Mouse (Mus musculus) spleen, postnatal 4 days (tissue): ENCODE measurements around the gene Myh1.

Source experiments
- DNase-seq, 2 experiments: peaks; one replicate each; pipeline ENCODE4 v3.0.0; 2022; ENCODE audit warnings: low spot score in 2 of 2

Gene Myh1

DNA sequence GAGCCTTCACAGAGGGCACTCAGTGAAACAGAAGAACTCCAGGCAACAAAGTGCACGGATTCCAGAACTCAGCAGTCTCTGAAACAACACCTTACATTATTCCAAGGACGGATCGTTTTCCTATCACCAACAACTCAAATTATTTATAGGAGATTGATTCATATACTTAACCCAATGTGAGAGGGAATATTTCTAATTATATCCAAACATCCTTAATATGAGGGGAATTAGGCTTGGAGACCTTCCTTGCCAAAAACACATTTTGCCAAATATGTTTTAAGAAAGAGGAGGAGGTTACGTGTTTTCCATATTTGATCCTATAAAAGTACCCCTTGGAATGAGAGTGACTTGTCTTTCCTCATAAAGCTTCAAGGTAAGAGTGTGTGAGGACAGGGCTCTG lies at the start of gene Myh1:
Gene Myh1 (plus strand): TSS at position 301 of the 400 bp plus-strand sequence.
- DNase-seq, result no peak

- no peak for DNase-seq
Observed at GRCm38 (mm10) chr11:67150237-67150636, 49.6 kb upstream of the Myh1 start.

DNA sequence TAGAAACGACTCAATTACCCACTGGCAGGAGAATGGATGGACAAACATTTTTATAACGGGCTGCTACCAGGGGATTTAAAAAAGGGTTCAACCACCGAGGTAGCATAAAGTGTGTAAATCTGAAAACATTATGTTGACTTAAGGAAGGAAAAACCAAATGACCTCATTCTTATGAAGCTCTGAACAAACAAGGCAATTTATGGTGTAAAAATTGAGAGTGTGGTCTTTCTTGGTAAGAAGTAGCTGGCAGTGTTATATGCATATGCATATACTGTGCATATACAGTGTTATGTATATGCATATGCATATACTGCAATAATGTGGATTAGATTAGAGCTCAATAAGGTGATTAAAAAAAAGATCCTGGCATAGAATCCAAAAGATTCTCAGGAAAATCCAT lies 48.7 kb upstream of the Myh1 start:
- no peak for DNase-seq

DNA sequence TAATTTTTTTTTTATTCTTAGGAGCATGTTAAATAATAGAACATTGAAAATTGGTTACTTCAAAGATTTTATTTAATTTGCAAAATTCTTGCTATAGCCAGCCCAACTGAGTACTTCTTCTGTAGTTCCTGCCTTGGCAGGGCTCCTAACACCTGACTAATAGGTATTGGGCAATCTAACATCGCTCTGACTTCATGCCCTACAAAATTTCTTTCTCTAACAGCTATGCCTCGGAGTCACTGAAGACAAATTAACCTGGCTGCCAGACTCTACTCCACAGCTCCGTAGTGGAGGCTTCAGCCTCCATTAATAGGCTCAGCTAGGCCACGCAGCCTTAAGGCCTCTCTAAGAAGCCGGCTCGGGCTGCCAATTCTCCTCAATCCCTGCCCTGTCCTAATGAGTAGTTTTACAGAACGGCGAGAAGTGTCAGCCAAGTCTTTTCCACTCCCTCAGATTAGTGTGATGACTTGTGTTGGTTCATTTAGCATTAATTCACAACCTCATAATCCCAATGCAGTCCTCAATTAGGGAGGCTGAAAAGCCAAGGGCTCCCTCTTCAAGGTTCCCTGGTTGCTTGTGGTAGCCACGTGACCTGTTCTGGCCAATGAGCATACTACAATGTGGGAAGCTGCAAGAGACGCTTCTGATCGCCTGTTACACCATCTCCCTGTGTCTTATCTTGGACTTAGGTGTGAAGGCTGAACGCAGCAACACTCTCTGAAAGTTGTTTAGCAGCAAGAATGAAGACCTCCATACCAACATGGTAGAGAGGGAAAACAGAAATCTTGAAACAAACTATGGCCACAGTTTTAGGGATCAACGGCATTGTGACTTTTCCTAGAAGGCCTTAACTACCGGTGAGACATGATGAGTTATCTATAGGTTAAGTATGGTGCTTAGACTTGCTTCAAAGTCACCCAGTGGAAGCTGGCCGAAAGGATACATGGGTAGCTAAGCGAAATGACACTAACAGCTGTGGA lies 47.9 kb upstream of the Myh1 start:
- DNase-seq, result no peak

DNA sequence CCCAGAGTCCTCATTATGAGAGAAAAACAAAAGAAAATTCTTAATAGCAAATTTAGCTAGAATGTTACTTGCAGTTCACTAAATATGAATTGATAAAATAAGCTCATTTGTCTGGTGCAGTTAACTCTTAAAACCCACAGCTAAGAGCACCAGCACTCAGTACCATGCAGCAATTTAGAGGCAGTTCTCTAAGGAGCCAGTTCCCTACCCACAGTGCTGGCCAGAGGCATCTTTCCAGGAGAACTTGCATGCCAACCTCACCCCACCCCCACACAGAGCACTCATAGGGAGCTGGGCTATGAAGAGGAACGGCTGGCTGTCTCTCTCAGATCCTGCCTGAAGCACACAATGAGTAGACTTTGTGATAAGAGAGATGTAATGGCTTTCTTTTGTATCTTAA lies 46.7 kb upstream of the Myh1 start:
- DNase-seq, result no peak

GRCm38 (mm10) chr11:67153843-67154242 lies 46.0 kb upstream of the Myh1 start:
- no peak for DNase-seq

- no peak for DNase-seq
Observed at GRCm38 (mm10) chr11:67155650-67156049, 44.2 kb upstream of the Myh1 start.

DNA sequence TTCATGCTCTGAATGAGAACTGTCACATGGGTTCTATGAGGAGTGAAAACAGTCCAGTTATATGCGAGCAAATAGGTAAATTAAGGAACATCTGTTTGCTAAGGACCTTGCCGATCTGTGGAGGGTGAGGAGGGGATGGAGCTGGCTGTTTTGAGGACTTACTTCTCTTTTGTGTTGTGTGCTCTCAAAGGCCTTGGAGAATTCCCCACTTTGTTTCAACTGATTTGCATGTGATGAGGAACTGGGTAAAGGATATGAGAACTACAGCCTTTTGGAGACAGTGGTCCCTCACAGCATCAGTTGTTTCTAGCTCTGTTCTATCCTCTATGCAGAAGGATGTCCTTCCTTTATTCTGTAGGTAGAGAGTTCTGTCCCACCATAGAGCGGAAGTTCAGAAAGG lies 39.7 kb upstream of the Myh1 start:
- DNase-seq, result no peak

GRCm38 (mm10) chr11:67163701-67164100 lies 36.2 kb upstream of the Myh1 start:
- DNase-seq, result no peak

GRCm38 (mm10) chr11:67164851-67165250 lies 35.0 kb upstream of the Myh1 start:
- DNase-seq, result no peak

DNA sequence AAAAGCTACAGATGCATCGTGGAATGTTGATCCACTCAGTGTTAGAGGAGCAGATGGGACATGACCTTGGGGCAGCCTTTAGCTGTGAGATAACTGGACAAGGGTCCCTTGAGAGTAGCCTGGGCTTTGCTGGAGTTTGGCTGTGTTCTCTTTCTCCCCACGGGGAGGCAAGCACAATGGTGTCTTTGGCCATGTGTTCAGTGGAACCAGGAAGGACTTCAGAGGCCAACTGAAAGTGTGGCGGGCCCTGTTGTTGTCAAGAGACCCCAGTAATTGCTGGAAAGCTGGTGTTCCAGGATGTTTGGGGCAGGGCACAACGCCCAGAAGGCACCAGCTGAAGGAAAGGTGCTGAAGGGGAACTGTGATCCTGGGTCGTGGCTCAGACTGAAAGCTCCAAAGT lies 30.6 kb upstream of the Myh1 start:
- no peak for DNase-seq

- DNase-seq, result no peak
Observed at GRCm38 (mm10) chr11:67170727-67171126, 29.1 kb upstream of the Myh1 start, which contains the start of gene Myh2. Gene Myh2, plus strand, starts transcription at chr11:67171027.

- DNase-seq, result no peak
Observed at GRCm38 (mm10) chr11:67172439-67172838, 27.4 kb upstream of the Myh1 start.

DNA sequence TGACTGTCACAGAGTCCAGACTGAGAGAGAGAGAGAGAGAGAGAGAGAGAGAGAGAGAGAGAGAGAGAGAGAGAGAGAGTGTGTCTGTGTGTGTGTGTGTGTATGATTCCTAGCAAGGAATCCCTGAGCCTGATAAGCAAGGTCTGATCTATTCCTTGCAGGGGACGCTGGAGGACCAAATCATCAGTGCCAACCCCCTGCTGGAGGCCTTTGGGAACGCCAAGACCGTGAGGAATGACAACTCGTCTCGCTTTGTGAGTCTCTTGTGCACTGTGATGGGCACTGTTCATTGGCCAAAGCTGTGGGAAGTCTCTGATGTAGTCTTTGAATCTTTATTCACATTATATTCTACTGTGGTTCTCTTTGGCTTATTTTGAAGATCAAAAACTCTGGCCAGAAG lies 23.5 kb upstream of the Myh1 start:
- no peak for DNase-seq

- DNase-seq, result no peak
Observed at GRCm38 (mm10) chr11:67190316-67190715, 9.5 kb upstream of the Myh1 start.

DNA sequence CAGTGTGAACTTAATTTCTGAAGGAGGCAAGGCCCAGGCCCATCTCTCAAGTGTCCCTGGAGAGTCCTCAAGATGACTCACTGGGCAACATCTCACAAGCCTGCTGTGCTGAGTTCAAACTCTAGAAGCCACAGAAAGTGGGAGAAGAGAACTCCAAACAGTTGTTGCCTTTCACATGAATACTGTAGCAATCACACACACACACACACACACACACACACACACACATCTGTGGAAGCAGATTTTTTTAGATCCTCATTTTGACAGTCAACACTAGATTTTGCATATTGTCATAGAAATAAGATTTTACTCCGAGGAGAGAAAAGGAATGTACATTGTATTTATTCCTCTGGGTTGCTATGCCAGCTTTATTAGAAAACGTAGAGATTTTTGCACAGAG lies 9.0 kb upstream of the Myh1 start:
- no peak for DNase-seq

GRCm38 (mm10) chr11:67191496-67191895 lies 8.4 kb upstream of the Myh1 start:
- no peak for DNase-seq

DNA sequence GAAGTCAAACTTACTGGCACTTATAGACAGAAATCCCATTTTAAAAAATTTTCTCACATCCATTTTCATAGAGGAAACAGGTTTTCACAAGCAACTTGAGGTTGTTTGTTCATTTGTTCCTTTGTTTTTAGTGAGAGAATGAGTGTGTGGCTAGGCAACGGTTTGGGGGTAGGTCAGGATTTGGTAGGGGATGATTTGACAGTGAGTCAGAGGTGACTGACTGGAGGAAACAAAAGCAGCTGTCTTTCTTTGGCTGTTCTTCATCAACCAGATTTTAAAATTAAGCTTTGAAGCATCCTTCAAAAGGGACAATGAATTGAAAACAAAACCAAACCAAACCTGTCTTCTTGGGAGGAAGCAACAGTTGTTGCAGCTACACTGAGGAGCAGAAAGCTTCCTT lies 531 bp upstream of the Myh1 start:
- DNase-seq, result no peak

DNA sequence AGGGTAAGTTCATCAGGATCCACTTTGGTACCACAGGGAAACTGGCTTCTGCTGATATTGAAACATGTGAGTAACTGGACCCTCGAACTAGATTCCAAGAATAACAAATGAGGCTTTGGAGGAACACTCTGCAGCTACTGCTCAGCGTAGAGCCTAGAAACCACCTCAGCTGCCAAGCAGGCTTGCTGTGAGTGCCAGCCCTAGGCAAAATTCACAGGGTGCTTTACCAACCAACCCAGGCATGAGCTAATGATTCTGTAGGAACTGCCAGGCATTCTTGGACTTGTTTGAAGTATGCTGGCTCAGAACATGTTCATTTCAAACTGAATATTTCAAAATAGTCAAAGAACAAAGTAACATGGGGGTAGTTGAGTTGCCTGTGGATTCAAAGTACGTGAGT lies 4.9 kb downstream of the Myh1 start:
- no peak for DNase-seq

DNA sequence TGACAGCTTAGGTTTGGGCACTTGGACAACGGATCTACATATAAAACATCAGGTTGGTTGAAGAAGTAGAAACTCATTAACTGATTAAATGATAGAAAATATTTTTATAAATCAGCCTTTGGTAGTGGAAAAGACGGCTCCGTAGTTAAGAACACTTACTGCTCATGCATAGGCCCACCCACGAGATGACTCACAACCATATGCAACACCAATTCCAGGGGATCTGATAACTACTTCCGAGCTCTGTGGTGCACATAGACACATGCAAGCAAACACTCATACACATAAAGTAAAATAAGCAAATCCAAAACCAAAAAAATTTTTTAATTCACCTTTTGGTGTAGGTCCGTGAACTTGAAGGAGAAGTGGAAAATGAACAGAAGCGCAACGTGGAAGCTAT lies 22.0 kb downstream of the Myh1 start:
- DNase-seq, result no peak

- DNase-seq, result no peak
Observed at GRCm38 (mm10) chr11:67224466-67224865, 24.6 kb downstream of the Myh1 start.

DNA sequence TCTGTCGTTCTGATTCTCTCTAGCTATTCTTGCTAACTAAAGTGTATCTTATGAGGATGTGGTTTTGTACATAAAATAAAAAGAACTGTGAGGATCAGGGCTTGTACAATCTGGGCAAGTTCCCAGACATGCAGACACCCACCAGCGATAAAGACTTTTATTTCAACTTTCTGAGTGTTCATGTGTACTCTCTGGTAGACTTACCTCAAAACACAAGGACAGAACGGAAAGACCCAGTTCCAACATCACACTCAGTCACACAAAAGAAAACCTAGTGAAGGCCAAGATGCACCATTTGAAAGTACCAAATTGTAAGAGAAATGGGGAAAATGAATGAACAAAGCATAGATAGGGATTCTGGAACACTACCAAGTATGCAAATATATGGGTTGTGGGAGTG lies 28.9 kb downstream of the Myh1 start:
- no peak for DNase-seq

GRCm38 (mm10) chr11:67229166-67229565 lies 29.3 kb downstream of the Myh1 start:
- no peak for DNase-seq

- no peak for DNase-seq
Observed at GRCm38 (mm10) chr11:67229946-67230345, 30.1 kb downstream of the Myh1 start.
